25 mouse cellular contexts compared by ENCODE assay signal in the genomic region with DNA sequence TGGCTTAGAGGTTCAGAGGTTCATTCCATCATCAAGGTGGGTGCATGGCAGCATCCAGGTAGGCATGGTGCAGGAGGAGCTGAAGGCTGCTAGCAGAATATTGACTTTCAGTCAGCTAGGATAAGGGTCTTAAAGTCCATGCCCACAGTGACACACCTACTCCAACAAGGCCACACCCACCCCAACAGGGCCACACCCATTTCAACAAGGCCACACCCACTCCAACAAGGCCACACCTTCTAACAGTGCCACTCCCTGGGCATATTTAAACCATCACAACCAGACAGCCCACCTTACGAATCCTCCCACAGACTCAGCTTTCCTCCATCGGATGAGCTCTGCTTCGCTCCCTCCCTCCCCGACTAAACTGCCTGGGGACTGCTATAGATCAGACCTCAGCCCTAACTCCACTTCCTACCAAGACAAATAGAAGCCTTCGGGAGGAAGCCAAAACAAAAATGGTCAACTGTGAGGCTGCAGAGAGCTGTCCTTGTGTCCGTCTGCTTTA. TPM values are rescaled to one million over a fixed set of nuclear protein-coding genes. Genes with fewer than 3 reads are reported as not detected.
A peak's percentile ranks its signal among the peaks of the same experiment; 100 is the strongest.
DNase-seq lines count a peak whose midpoint lies in the region; ATAC-seq and TF ChIP-seq lines count a peak whose summit lies in the region.
"Had no signal": no experiment of that assay in that cellular context is flagged by ENCODE, and none has a peak within 500 bp of the region (broad histone marks: within the 10 kb centered on the region; RNA-seq: fewer than 3 reads in every experiment).

No protein-coding gene starts in this region.

- H3K4me1 ChIP-seq in intestine, embryonic 14.5 days (replicated peaks; ENCODE audit: control insufficient read depth, insufficient read depth, low read length) = peaks cover 6% of the 10 kb centered on the region; the same call in 1 of the 2 replicates
- H3K4me1 ChIP-seq in intestine, postnatal 0 days (replicated peaks; ENCODE audit: control insufficient read depth, insufficient read depth, low read length) = no peaks in the 10 kb centered on the region
- peaks cover 53% of the 10 kb centered on the region for H3K4me1 ChIP-seq in liver, postnatal 0 days (ENCODE audit: insufficient read depth)
- 0 out of 2 replicates have a peak, but pooled peaks cover 5% of the 10 kb centered on the region for H3K4me1 ChIP-seq in forebrain, embryonic 15.5 days
- H3K4me1 ChIP-seq: hindbrain, embryonic 12.5 days; midbrain, embryonic 15.5 days had no signal

- WGBS in intestine, embryonic 14.5 days = 71% methylated on average over 6 of the region's 6 CpGs
- WGBS in intestine, postnatal 0 days = 85% methylated on average over 6 of the region's 6 CpGs
- WGBS in liver, postnatal 0 days (ENCODE audit: insufficient replicate concordance) = 83% methylated on average over 6 of the region's 6 CpGs
- WGBS in forebrain, embryonic 15.5 days = 92% methylated on average over 6 of the region's 6 CpGs

- no peak for DNase-seq in intestine, embryonic 14.5 days (ENCODE audit: low spot score)
- DNase-seq in R1 (ENCODE audit: low read depth, low spot score) (peak; percentile 60), liver (peak; percentile 59)
- no peak for DNase-seq in liver, postnatal 0 days
- no peak for DNase-seq in ovary, adult 18-20 months (ENCODE audit: low spot score)
- DNase-seq: adrenal gland, postnatal 14 days; cerebellum, adult 11 months; cerebellum, postnatal 36 days; gastrocnemius, postnatal 10 days; heart, adult 18-20 months; heart, postnatal 14 days; kidney, postnatal 36 days; layer of hippocampus, adult 9-11 months; left cerebral cortex, postnatal 4 days; lung, adult 2 months; right cerebral cortex, postnatal 25 days had no signal

- H3K27ac ChIP-seq in intestine, embryonic 14.5 days (ENCODE audit: low read depth) = 0 out of 2 replicates have a peak overlapping the region, but pooled peaks have one; percentile 16
- no peak overlapping the region for H3K27ac ChIP-seq in intestine, postnatal 0 days (ENCODE audit: low read depth, low read length)
- no peak overlapping the region for H3K27ac ChIP-seq in liver, postnatal 0 days (ENCODE audit: low read depth)
- H3K27ac ChIP-seq in forebrain, embryonic 15.5 days (replicated peaks) = no peak overlapping the region
- H3K27ac ChIP-seq: embryonic facial prominence, embryonic 15.5 days; hindbrain, embryonic 12.5 days; left cerebral cortex, adult 2 months; midbrain, embryonic 15.5 days had no signal

- H3K4me3 ChIP-seq in intestine, embryonic 14.5 days (ENCODE audit: low read depth, low read length) = no peak overlapping the region
- no peak overlapping the region for H3K4me3 ChIP-seq in intestine, postnatal 0 days (ENCODE audit: low read depth, low read length)
- no peak overlapping the region for H3K4me3 ChIP-seq in liver, postnatal 0 days (ENCODE audit: low read depth, low read length)
- H3K4me3 ChIP-seq in forebrain, embryonic 15.5 days = no peak overlapping the region
- H3K4me3 ChIP-seq: embryonic facial prominence, embryonic 15.5 days; hindbrain, embryonic 12.5 days; left cerebral cortex, adult 2 months; midbrain, embryonic 15.5 days; myocyte had no signal

- H3K9me3 ChIP-seq in intestine, embryonic 14.5 days (ENCODE audit: control insufficient read depth, low read length) = no peaks in the 10 kb centered on the region
- no peaks in the 10 kb centered on the region for H3K9me3 ChIP-seq in intestine, postnatal 0 days (ENCODE audit: control insufficient read depth)
- H3K9me3 ChIP-seq in liver, postnatal 0 days (ENCODE audit: low read length) = no peaks in the 10 kb centered on the region
- no peaks in the 10 kb centered on the region for H3K9me3 ChIP-seq in forebrain, embryonic 15.5 days
- H3K9me3 ChIP-seq: embryonic facial prominence, embryonic 15.5 days; hindbrain, embryonic 12.5 days; midbrain, embryonic 15.5 days had no signal

- H3K36me3 ChIP-seq in intestine, embryonic 14.5 days (ENCODE audit: control insufficient read depth, insufficient read depth, low read length) = no peaks in the 10 kb centered on the region
- H3K36me3 ChIP-seq in intestine, postnatal 0 days (ENCODE audit: control insufficient read depth, insufficient read depth) = no peaks in the 10 kb centered on the region
- no peaks in the 10 kb centered on the region for H3K36me3 ChIP-seq in liver, postnatal 0 days (replicated peaks; ENCODE audit: insufficient read depth, low read length)
- no peaks in the 10 kb centered on the region for H3K36me3 ChIP-seq in forebrain, embryonic 15.5 days
- H3K36me3 ChIP-seq: embryonic facial prominence, embryonic 15.5 days; hindbrain, embryonic 12.5 days; midbrain, embryonic 15.5 days had no signal

- no peak overlapping the region for H3K4me2 ChIP-seq in intestine, embryonic 14.5 days (ENCODE audit: low read length)
- no peak overlapping the region for H3K4me2 ChIP-seq in intestine, postnatal 0 days (replicated peaks; ENCODE audit: low read depth)
- H3K4me2 ChIP-seq in liver, postnatal 0 days (ENCODE audit: low read depth, low read length) = no peak overlapping the region
- no peak overlapping the region for H3K4me2 ChIP-seq in forebrain, embryonic 15.5 days (replicated peaks)
- H3K4me2 ChIP-seq: embryonic facial prominence, embryonic 15.5 days; hindbrain, embryonic 12.5 days; midbrain, embryonic 15.5 days had no signal

- no peaks in the 10 kb centered on the region for H3K27me3 ChIP-seq in intestine, embryonic 14.5 days (replicated peaks; ENCODE audit: control insufficient read depth, insufficient read depth, low read length)
- no peaks in the 10 kb centered on the region for H3K27me3 ChIP-seq in intestine, postnatal 0 days (replicated peaks; ENCODE audit: control insufficient read depth, insufficient read depth, low read length)
- no peaks in the 10 kb centered on the region for H3K27me3 ChIP-seq in liver, postnatal 0 days (ENCODE audit: insufficient read depth, low read length)
- H3K27me3 ChIP-seq in forebrain, embryonic 15.5 days = no peaks in the 10 kb centered on the region
- H3K27me3 ChIP-seq: embryonic facial prominence, embryonic 15.5 days; hindbrain, embryonic 12.5 days; midbrain, embryonic 15.5 days had no signal

- no peak for TF ChIP-seq CTCF in intestine, postnatal 0 days (IDR thresholded peaks at IDR 0.05; ENCODE audit: low read depth)
- no peak for TF ChIP-seq CTCF in liver, postnatal 0 days (IDR thresholded peaks at IDR 0.05; ENCODE audit: low read depth)

- no peak for TF ChIP-seq EP300 in liver, postnatal 0 days (IDR thresholded peaks at IDR 0.05; ENCODE audit: low read depth)

- ATAC-seq in intestine, embryonic 14.5 days (replicated peaks; ENCODE audit: low FRiP score, low TSS enrichment, low read depth) = no peak
- ATAC-seq in intestine, postnatal 0 days = no peak
- peak; percentile 42 for ATAC-seq in liver, postnatal 0 days
- no peak for ATAC-seq in forebrain, embryonic 15.5 days (replicated peaks)
- ATAC-seq: activated CD4-positive, CD25-positive, alpha-beta regulatory T cell, adult 4 months; inflammation-experienced regulatory T-cells, adult 6 months; midbrain, embryonic 15.5 days had no signal

- H3K9ac ChIP-seq in intestine, embryonic 14.5 days (ENCODE audit: low read length) = no peak overlapping the region
- no peak overlapping the region for H3K9ac ChIP-seq in intestine, postnatal 0 days (ENCODE audit: low read depth, low read length)
- no peak overlapping the region for H3K9ac ChIP-seq in liver, postnatal 0 days (replicated peaks)
- H3K9ac ChIP-seq in forebrain, embryonic 15.5 days (replicated peaks) = no peak overlapping the region
- H3K9ac ChIP-seq: embryonic facial prominence, embryonic 15.5 days; hindbrain, embryonic 12.5 days; midbrain, embryonic 15.5 days had no signal

RNA-seq across cellular contexts. Expression of gene Tbc1d8, which starts 15.6 kb away (rescaled TPM):
- polyA plus RNA-seq in intestine, embryonic 14.5 days (2014; fragmentation: Nextera tagmentation; extraction: Ambion mirVana) = 8.2 and 9.1 TPM in 2 replicates
- 4.2 and 4.7 TPM in 2 replicates for polyA plus RNA-seq in intestine, postnatal 0 days (2015; fragmentation: Nextera tagmentation; extraction: Ambion mirVana)
- polyA plus RNA-seq in liver, postnatal 0 days (2015; fragmentation: Nextera tagmentation; extraction: Ambion mirVana) = 7.2 and 8.8 TPM in 2 replicates
- 10.0 and 10.6 TPM in 2 replicates for polyA plus RNA-seq in forebrain, embryonic 15.5 days (2015; fragmentation: Nextera tagmentation; extraction: Ambion mirVana)

Comparison
In these comparisons a context has a peak if more than half of its experiments do, and no peak if none do; other contexts are left out.
1. DNase-seq: peak in R1 (single experiment) and liver (single experiment); none in intestine, embryonic 14.5 days (single experiment), liver, postnatal 0 days (single experiment) and ovary, adult 18-20 months (single experiment).